ENCODE assay signal across 10 mouse cellular contexts in the genomic region with DNA sequence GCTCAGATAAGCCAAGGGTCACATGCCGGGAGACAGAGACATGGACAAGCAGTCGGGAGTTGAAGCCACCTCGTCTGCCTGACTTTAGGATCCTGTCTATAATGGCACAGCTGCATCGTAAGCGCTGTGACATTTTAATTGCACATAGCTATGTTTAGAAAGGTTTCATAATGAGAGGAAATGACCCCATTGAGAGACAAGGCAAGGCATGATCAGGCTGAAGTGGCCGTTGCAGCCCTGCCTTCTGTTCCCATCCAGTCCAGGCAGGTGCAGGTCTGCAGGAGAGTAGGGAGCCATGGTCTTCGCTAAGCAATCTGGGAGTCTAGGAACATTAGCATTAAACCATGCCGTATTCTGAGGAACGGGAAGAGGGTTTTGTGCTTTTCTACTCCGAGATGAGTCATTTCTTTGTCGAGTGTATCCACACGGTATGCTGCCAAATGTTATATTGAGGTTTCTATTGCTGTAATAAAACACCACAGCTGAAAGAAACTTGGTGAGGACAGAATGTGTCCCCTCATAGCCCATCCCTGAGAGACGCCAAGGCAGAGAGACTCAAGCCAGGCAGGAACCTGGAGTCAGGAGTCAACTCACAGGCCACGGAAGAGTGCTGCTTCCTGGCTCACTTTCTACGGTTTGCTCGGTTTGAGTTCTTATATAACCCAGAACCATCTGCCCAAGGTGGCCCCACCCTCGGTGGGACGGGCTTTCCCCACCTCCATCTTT. TPM values are rescaled to one million over a fixed set of nuclear protein-coding genes. Genes with fewer than 3 reads are reported as not detected.
DNase-seq lines count a peak whose midpoint lies in the region; ATAC-seq and TF ChIP-seq lines count a peak whose summit lies in the region.
"Had no signal": no experiment of that assay in that cellular context is flagged by ENCODE, and none has a peak within 500 bp of the region (broad histone marks: within the 10 kb centered on the region; RNA-seq: fewer than 3 reads in every experiment).

No protein-coding gene starts in this region.

- TF ChIP-seq POLR2A in cerebellum, adult 2 months (IDR thresholded peaks at IDR 0.05; ENCODE audit: borderline replicate concordance, insufficient read depth, low read length), result no peak

- DNase-seq in left cerebral cortex, postnatal 36 days (ENCODE audit: low spot score in 2 of 2), result peak; percentile 24 to 26
- no peak for DNase-seq in left cerebral cortex, adult 8-10 months (ENCODE audit: low spot score in 2 of 2)
- DNase-seq in CD4-positive, CD25-positive, alpha-beta regulatory T cell, adult 2 months (ENCODE audit: low read depth, low spot score), result peak; percentile 78
- no peak for DNase-seq in cerebellum, adult 2 months
- DNase-seq in adrenal gland, adult 18-20 months (ENCODE audit: low spot score in 2 of 2), result no peak
- no peak for DNase-seq in adrenal gland, postnatal 36 days
- DNase-seq: layer of hippocampus, adult 9-11 months had no signal

- intact Hi-C loops in left cerebral cortex, postnatal 36 days (cut with DNase I), result no loop called here

- H3K4me1 ChIP-seq in cerebellum, adult 2 months (ENCODE audit: control insufficient read depth, insufficient read depth, low read length), result no peaks in the 10 kb centered on the region

- no peak overlapping the region for H3K27ac ChIP-seq in cerebellum, adult 2 months (ENCODE audit: insufficient read depth, low read length)

- peak; percentile 29 to 43 for ATAC-seq in hematopoietic stem cell, adult 5-6 weeks (replicated peaks in 1 of 2; ENCODE audit: insufficient read depth in 1 of 2, low FRiP score in 2 of 2, low TSS enrichment in 1 of 2, low read depth in 1 of 2, poor library complexity in 2 of 2, severe bottlenecking in 2 of 2)
- ATAC-seq in megakaryocyte progenitor cell, adult 5-6 weeks (replicated peaks; ENCODE audit: poor library complexity), result peak; percentile 56

- TF ChIP-seq CTCF in cerebellum, adult 2 months (IDR thresholded peaks at IDR 0.05; ENCODE audit: borderline replicate concordance, insufficient read depth, low read depth, low read length), result no peak

- no peak overlapping the region for H3K4me3 ChIP-seq in cerebellum, adult 2 months (replicated peaks; ENCODE audit: insufficient read depth, low read depth, low read length)
- H3K4me3 ChIP-seq: erythroblast, embryonic 14.5 days had no signal

- no peaks in the 10 kb centered on the region for H3K27me3 ChIP-seq in cerebellum, adult 2 months (ENCODE audit: control insufficient read depth, insufficient read depth, low read length)

- WGBS in cerebellum, adult 2 months, result 67% methylated on average over 18 of the region's 18 CpGs

RNA-seq across cellular contexts. Expression of a gene that starts 30.3 kb away (rescaled TPM):
- total RNA-seq in left cerebral cortex, postnatal 36 days (2021), result under 1 TPM; 0.32 to 0.43 TPM
- under 1 TPM; 0.35 to 0.66 (median 0.42) TPM for total RNA-seq in left cerebral cortex, adult 8-10 months (2022)
- not detected in 2 replicates for total RNA-seq in hematopoietic stem cell, adult 5-6 weeks (2017)
- total RNA-seq in megakaryocyte progenitor cell, adult 5-6 weeks (2015), result not detected in 2 replicates
- total RNA-seq in megakaryocyte progenitor cell, adult 5-6 weeks (2017), result not detected in 2 replicates
- polyA plus RNA-seq in cerebellum, adult 2 months (2012; rRNA removed), result 0.52 and 0.62 TPM in 2 replicates
- under 1 TPM; 0.10 to 0.17 TPM for total RNA-seq in adrenal gland, adult 18-20 months (2021)
- under 1 TPM; 0.13 TPM for total RNA-seq in adrenal gland, postnatal 36 days (2021)
- polyA plus RNA-seq: erythroblast, embryonic 14.5 days had no signal

Comparison
In these comparisons a context has a peak if more than half of its experiments do, and no peak if none do; other contexts are left out.
1. DNase-seq: peak in left cerebral cortex, postnatal 36 days (2 of 2) and CD4-positive, CD25-positive, alpha-beta regulatory T cell, adult 2 months (single experiment); none in left cerebral cortex, adult 8-10 months (0 of 2), cerebellum, adult 2 months (0 of 2), adrenal gland, adult 18-20 months (0 of 2) and adrenal gland, postnatal 36 days (0 of 2).